Mouse (Mus musculus) fat pad, adult 2 months (tissue): ENCODE results near the gene Tmed1.
"Not testable (repeated sequence)": the region's sequence is repeated elsewhere in the genome, so short reads cannot be mapped to it uniquely, and the experiment has no call there.

ENCODE experiments used
- DNase-seq: peaks from one replicate; pipeline ENCODE4 v3.0.0-alpha.2; 2011; ENCODE audit warnings: low read depth, low spot score; ENCODE audit errors: extremely low read depth

Gene Tmed1

GRCm38 (mm10) chr9:21477707-21478106 is 32.3 kb downstream of the Tmed1 start:
- DNase-seq = no peak

GRCm38 (mm10) chr9:21472913-21473312 is 37.1 kb downstream of the Tmed1 start:
- DNase-seq = no peak

GRCm38 (mm10) chr9:21469032-21470024 is 40.7 kb downstream of the Tmed1 start:
- DNase-seq = no peak

GRCm38 (mm10) chr9:21464565-21464928 is 45.5 kb downstream of the Tmed1 start:
- DNase-seq = not testable (repeated sequence)

- no peak for DNase-seq
Measured at GRCm38 (mm10) chr9:21463766-21464564, 46.1 kb downstream of the Tmed1 start.

GRCm38 (mm10) chr9:21463138-21463590 is 46.9 kb downstream of the Tmed1 start:
- no peak for DNase-seq

- no peak for DNase-seq
Measured at GRCm38 (mm10) chr9:21460400-21460940, 49.6 kb downstream of the Tmed1 start.

- no peak for DNase-seq
Measured at GRCm38 (mm10) chr9:21458821-21459220, 51.2 kb downstream of the Tmed1 start.
